Mouse (Mus musculus): ENCODE measurements around the gene Hoxc5. TPM values are rescaled to one million over a fixed set of nuclear protein-coding genes. Genes with fewer than 3 reads are reported as not detected.

The Hoxc5 gene
- polyA plus RNA-seq, 1 experiment from 2014 or later = 0.72 TPM

DNA sequence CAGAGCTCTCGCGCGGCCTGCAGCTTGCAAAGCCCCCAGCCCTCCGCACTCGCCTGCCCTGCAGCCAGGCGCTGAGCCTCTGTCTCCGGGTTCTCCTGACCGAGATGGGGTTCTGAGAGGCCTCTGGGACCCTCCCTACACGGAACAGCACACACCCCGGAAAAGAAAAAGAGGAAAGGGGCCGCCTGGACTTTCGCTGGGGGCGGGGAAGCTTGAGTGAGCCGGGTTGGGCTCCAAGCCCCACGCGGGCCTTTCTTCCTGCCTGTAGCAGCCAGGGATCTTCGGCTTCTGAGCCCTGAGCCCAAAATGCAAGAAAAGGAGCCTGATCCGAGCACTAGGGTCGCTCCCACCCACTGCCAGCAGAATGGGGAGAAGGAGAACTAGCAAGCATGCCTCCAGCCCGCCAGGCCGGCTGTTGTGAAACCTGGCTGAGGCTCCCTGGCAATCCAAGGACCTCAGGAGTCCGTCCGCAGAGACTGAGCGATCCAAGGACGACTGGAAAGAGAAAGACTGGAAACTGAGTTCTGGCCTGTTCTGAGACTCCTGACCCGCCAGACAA lies 44.8 kb downstream of the Hoxc5 start:
- ATAC-seq (ENCODE audit: borderline replicate concordance, extremely low read depth, low FRiP score, low TSS enrichment) = 0 out of 2 replicates have a peak, but pooled peaks have one; percentile 2
- H3K36me3 ChIP-seq = no peaks in the 10 kb centered on the region
- 12% methylated on average over 26 of the region's 26 CpGs for WGBS
- no peaks in the 10 kb centered on the region for H3K9me3 ChIP-seq
- H3K9ac ChIP-seq = no peak overlapping the region
- H3K4me2 ChIP-seq = no peak overlapping the region
- peaks cover 99% of the 10 kb centered on the region for H3K27me3 ChIP-seq
- peaks cover 4% of the 10 kb centered on the region; the same call in 1 of the 2 replicates for H3K4me1 ChIP-seq
- no peak overlapping the region for H3K4me3 ChIP-seq
- no peak overlapping the region for H3K27ac ChIP-seq

- peak overlapping the region; percentile 24 for H3K4me3 ChIP-seq
- 4% methylated on average over 17 of the region's 17 CpGs for WGBS
- H3K4me1 ChIP-seq = peaks cover 4% of the 10 kb centered on the region; the same call in 1 of the 2 replicates
- peak overlapping the region; percentile 47 for H3K4me2 ChIP-seq
- H3K36me3 ChIP-seq = no peaks in the 10 kb centered on the region
- H3K27me3 ChIP-seq = peaks cover 99% of the 10 kb centered on the region
- ATAC-seq (ENCODE audit: borderline replicate concordance, extremely low read depth, low FRiP score, low TSS enrichment) = no peak
- H3K9ac ChIP-seq = no peak overlapping the region
- H3K9me3 ChIP-seq = no peaks in the 10 kb centered on the region
- no peak overlapping the region for H3K27ac ChIP-seq
These were observed 46.2 kb downstream of the Hoxc5 start for GRCm38 (mm10) chr15:103013238-103013984.

DNA sequence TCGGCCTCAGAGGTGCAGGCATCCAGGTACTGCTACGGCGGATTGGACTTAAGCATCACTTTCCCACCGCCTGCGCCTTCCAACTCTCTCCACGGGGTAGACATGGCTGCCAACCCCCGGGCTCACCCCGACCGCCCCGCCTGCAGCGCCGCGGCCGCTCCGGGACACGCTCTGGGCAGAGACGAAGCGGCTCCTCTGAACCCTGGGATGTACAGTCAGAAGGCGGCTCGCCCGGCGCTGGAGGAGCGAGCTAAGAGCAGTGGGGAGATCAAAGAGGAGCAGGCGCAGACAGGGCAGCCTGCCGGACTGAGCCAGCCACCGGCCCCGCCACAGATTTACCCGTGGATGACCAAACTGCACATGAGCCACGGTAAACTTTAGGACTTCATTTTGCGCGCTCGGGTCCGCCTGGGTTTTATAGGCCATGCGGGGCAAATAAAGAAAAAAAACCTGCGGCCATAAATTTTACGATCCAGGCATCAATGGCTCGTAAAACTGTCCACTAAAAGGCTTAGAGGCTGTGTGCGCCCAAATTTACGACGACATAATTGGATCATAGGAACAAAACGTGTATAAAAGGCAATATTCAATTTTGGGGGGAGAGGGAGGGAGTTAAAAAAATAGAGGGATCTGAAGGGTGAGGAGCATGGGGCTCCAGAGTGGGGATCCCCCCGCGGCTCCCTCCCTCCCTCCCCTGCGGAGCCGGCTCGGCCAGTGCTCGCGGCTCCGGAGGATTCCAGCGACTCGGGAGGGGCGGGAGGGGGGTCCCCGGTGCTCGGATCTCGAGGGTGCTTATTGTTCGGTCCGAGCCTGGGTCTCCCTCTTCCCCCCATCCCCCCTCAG lies 47.1 kb downstream of the Hoxc5 start:
- Histone ChIP-seq H3K4me2 (peak overlapping the region; percentile 47), H3K36me3 (no peaks in the 10 kb centered on the region), H3K4me3 (peak overlapping the region; percentile 24), H3K4me1 (peaks cover 4% of the 10 kb centered on the region; the same call in 1 of the 2 replicates), H3K9ac (no peak overlapping the region), H3K27me3 (peaks cover 99% of the 10 kb centered on the region), H3K9me3 (no peaks in the 10 kb centered on the region), H3K27ac (no peak overlapping the region)
- ATAC-seq (ENCODE audit: borderline replicate concordance, extremely low read depth, low FRiP score, low TSS enrichment) = peak; percentile 43; the same call in 1 of the 2 replicates
- WGBS = 1% methylated on average over 47 of the region's 57 CpGs

DNA sequence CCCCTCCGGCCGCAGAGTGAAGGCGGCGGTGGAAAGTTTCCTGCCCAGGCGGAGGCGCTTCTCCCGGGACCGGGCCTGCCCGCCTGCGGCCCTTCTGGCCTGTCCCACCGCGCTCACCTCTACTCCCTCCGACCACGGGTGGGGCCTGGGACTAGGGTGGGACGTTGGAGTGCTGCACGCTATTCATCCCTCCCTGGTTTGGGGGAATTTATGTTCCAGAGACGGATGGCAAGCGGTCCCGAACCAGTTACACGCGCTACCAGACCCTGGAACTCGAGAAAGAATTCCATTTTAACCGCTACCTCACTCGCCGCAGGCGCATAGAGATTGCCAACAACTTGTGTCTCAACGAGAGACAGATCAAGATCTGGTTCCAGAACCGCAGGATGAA lies 47.8 kb downstream of the Hoxc5 start:
- H3K4me1 ChIP-seq = peaks cover 4% of the 10 kb centered on the region; the same call in 1 of the 2 replicates
- H3K36me3 ChIP-seq = no peaks in the 10 kb centered on the region
- H3K4me3 ChIP-seq = peak overlapping the region; percentile 24
- H3K27ac ChIP-seq = no peak overlapping the region
- WGBS = 3% methylated on average over 24 of the region's 28 CpGs
- H3K9me3 ChIP-seq = no peaks in the 10 kb centered on the region
- H3K27me3 ChIP-seq = peaks cover 99% of the 10 kb centered on the region
- H3K9ac ChIP-seq = no peak overlapping the region
- ATAC-seq (ENCODE audit: borderline replicate concordance, extremely low read depth, low FRiP score, low TSS enrichment) = 0 out of 2 replicates have a peak, but pooled peaks have one; percentile 31
- H3K4me2 ChIP-seq = peak overlapping the region; percentile 47

GRCm38 (mm10) chr15:103015406-103016166 lies 48.3 kb downstream of the Hoxc5 start:
- H3K4me2 ChIP-seq = no peak overlapping the region
- no peak overlapping the region for H3K9ac ChIP-seq
- 0 out of 2 replicates have a peak overlapping the region, but pooled peaks have one; percentile 24 for H3K4me3 ChIP-seq
- H3K27ac ChIP-seq = no peak overlapping the region
- H3K27me3 ChIP-seq = peaks cover 99% of the 10 kb centered on the region
- no peak for ATAC-seq (ENCODE audit: borderline replicate concordance, extremely low read depth, low FRiP score, low TSS enrichment)
- H3K36me3 ChIP-seq = no peaks in the 10 kb centered on the region
- H3K9me3 ChIP-seq = no peaks in the 10 kb centered on the region
- 17% methylated on average over 19 of the region's 19 CpGs for WGBS
- H3K4me1 ChIP-seq = peaks cover 4% of the 10 kb centered on the region; the same call in 1 of the 2 replicates

GRCm38 (mm10) chr15:103018636-103019035 lies 51.4 kb downstream of the Hoxc5 start, which contains the start of gene Hoxc4:
Hoxc4 (plus strand) TSS chr15:103018934.
- WGBS = 36% methylated on average over 9 of the region's 9 CpGs
- Histone ChIP-seq H3K9ac (no peak within 1 kb of the TSS), H3K27ac (no peak within 1 kb of the TSS), H3K4me1 (peaks cover 4% of the 10 kb centered on the region; the same call in 1 of the 2 replicates), H3K9me3 (no peaks in the 10 kb centered on the region), H3K4me3 (no peak within 1 kb of the TSS), H3K27me3 (peaks cover 100% of the 10 kb centered on the region), H3K36me3 (no peaks in the 10 kb centered on the region), H3K4me2 (no peak within 1 kb of the TSS)
- no peak for ATAC-seq (ENCODE audit: borderline replicate concordance, extremely low read depth, low FRiP score, low TSS enrichment)

- no peak for ATAC-seq (ENCODE audit: borderline replicate concordance, extremely low read depth, low FRiP score, low TSS enrichment)
- Histone ChIP-seq H3K4me3 (no peak overlapping the region), H3K27ac (no peak overlapping the region), H3K9me3 (no peaks in the 10 kb centered on the region), H3K4me1 (no peaks in the 10 kb centered on the region), H3K36me3 (no peaks in the 10 kb centered on the region), H3K4me2 (no peak overlapping the region), H3K9ac (no peak overlapping the region), H3K27me3 (peaks cover 100% of the 10 kb centered on the region)
- 5% methylated on average over 8 of the region's 8 CpGs for WGBS
These were observed 53.7 kb downstream of the Hoxc5 start for GRCm38 (mm10) chr15:103020899-103021418.

DNA sequence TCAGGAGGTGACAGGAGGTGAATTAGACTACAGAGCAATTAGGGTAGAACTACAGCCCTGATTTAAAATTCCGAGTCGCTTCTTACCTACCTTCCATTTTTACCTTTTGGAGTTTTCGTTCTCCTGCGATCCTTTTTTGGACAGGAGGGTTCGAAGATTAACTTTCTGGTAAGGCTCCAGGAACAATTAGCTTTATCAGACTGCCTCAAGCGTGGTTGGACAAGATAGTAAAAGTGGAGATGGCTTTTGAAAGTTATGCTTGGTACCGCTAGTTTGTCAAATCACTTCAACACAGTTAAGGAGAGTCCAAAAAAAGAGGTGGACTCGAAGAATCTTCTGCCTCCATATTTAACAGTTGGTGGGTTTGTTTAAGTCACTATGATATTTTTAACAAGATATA lies 54.3 kb downstream of the Hoxc5 start:
- ATAC-seq (ENCODE audit: borderline replicate concordance, extremely low read depth, low FRiP score, low TSS enrichment) = no peak
- no peaks in the 10 kb centered on the region for H3K4me1 ChIP-seq
- no peaks in the 10 kb centered on the region for H3K36me3 ChIP-seq
- H3K27me3 ChIP-seq = peaks cover 100% of the 10 kb centered on the region
- no peak overlapping the region for H3K4me3 ChIP-seq
- H3K9me3 ChIP-seq = no peaks in the 10 kb centered on the region
- H3K9ac ChIP-seq = no peak overlapping the region
- H3K27ac ChIP-seq = no peak overlapping the region
- WGBS = 12% methylated on average over 8 of the region's 8 CpGs
- no peak overlapping the region for H3K4me2 ChIP-seq

DNA sequence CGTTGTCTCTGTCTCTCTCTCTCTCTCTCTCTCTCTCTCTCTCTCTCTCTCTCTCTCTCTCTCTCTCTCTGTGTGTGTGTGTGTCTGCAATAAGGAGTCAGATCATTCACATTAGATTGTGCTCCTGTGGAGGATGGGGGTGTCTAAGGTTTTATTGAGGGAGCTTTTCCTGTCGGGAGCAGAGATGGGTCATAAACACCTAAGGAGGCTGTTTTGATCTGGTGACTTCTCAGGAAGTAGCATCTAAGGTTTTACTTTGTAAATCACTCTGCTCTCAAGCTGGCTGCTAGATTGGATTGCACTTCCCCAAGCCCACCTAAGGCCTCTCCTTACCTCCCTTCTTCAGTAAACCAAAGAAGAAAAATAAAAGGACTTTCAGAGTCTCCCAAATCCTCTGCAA lies 56.9 kb downstream of the Hoxc5 start:
- Histone ChIP-seq H3K9me3 (no peaks in the 10 kb centered on the region), H3K4me1 (no peaks in the 10 kb centered on the region), H3K36me3 (no peaks in the 10 kb centered on the region), H3K27ac (no peak overlapping the region), H3K4me2 (no peak overlapping the region), H3K4me3 (no peak overlapping the region), H3K9ac (no peak overlapping the region), H3K27me3 (peaks cover 100% of the 10 kb centered on the region)
- no peak for ATAC-seq (ENCODE audit: borderline replicate concordance, extremely low read depth, low FRiP score, low TSS enrichment)
- 16% methylated on average over 2 of the region's 2 CpGs for WGBS

GRCm38 (mm10) chr15:103027266-103028235 lies 60.3 kb downstream of the Hoxc5 start:
- Histone ChIP-seq H3K9me3 (no peaks in the 10 kb centered on the region), H3K4me2 (peak overlapping the region; percentile 5; the same call in 1 of the 2 replicates), H3K27ac (no peak overlapping the region), H3K27me3 (peaks cover 99% of the 10 kb centered on the region), H3K4me3 (no peak overlapping the region), H3K9ac (no peak overlapping the region), H3K36me3 (no peaks in the 10 kb centered on the region), H3K4me1 (no peaks in the 10 kb centered on the region)
- ATAC-seq (ENCODE audit: borderline replicate concordance, extremely low read depth, low FRiP score, low TSS enrichment) = no peak
- WGBS = 8% methylated on average over 43 of the region's 43 CpGs
